15 mouse cellular contexts compared by ENCODE assay signal in genomic region chr2:120008672-120009071, GRCm38 (mm10). TPM values are rescaled to one million over a fixed set of nuclear protein-coding genes. Genes with fewer than 3 reads are reported as not detected.
DNase-seq lines count a peak whose midpoint lies in the region; ATAC-seq and TF ChIP-seq lines count a peak whose summit lies in the region.
"Had no signal": no experiment of that assay in that cellular context is flagged by ENCODE, and none has a peak within 500 bp of the region (broad histone marks: within the 10 kb centered on the region; RNA-seq: fewer than 3 reads in every experiment).

No protein-coding gene starts in this region.

- DNase-seq in embryo, embryonic 10 days (ENCODE audit: low spot score), result peak; percentile 32
- no peak for DNase-seq in embryo, embryonic 9.5 days (ENCODE audit: extremely low spot score)
- no peak for DNase-seq in kidney, adult 8-10 months
- DNase-seq in liver, adult 2 months (ENCODE audit: extremely low read depth, low read depth, low spot score), result peak; percentile 30
- no peak for DNase-seq in left cerebral cortex, adult 18-20 months (ENCODE audit: low spot score in 2 of 2)
- DNase-seq in adrenal gland, postnatal 4 days (ENCODE audit: low spot score in 2 of 2), result no peak
- DNase-seq: cerebellum, postnatal 25 days; retina, postnatal 1 day; thymus, adult 2 months had no signal

- H3K9me3 ChIP-seq in kidney, embryonic 15.5 days (replicated peaks), result no peaks in the 10 kb centered on the region
- H3K9me3 ChIP-seq: G1E; limb, embryonic 13.5 days; midbrain, embryonic 10.5 days had no signal

- ATAC-seq in kidney, embryonic 15.5 days (replicated peaks; ENCODE audit: low FRiP score), result no peak
- ATAC-seq in megakaryocyte, adult 5-6 weeks (ENCODE audit: poor library complexity, severe bottlenecking), result peak; percentile 93
- ATAC-seq: hindbrain, postnatal 0 days had no signal

- TF ChIP-seq POLR2A in liver, adult 2 months (IDR thresholded peaks at IDR 0.05; ENCODE audit: extremely low read depth, insufficient read depth, low read length), result no peak

- no peak for TF ChIP-seq CTCF in liver, adult 2 months (IDR thresholded peaks at IDR 0.05; ENCODE audit: low read depth, low read length)

- H3K27ac ChIP-seq in kidney, embryonic 15.5 days, result peak overlapping the region; percentile 14; the same call in 1 of the 2 replicates
- H3K27ac ChIP-seq in liver, adult 2 months (replicated peaks; ENCODE audit: insufficient read depth, low read depth, low read length), result no peak overlapping the region
- H3K27ac ChIP-seq: hindbrain, postnatal 0 days; limb, embryonic 13.5 days; midbrain, embryonic 10.5 days had no signal

- no peaks in the 10 kb centered on the region for H3K79me2 ChIP-seq in liver, adult 2 months (ENCODE audit: control insufficient read depth, insufficient read depth, low read length)

- 22% methylated on average over 4 of the region's 4 CpGs for WGBS in kidney, embryonic 15.5 days
- WGBS in liver, adult 2 months, result 33% methylated on average over 4 of the region's 4 CpGs

- H3K9ac ChIP-seq in kidney, embryonic 15.5 days, result no peak overlapping the region
- no peak overlapping the region for H3K9ac ChIP-seq in liver, adult 2 months (ENCODE audit: low read depth, low read length)
- H3K9ac ChIP-seq: limb, embryonic 13.5 days had no signal

- H3K4me1 ChIP-seq in kidney, embryonic 15.5 days, result 0 out of 2 replicates have a peak, but pooled peaks cover 7% of the 10 kb centered on the region
- no peaks in the 10 kb centered on the region; the same call in 1 of the 2 replicates for H3K4me1 ChIP-seq in liver, adult 2 months (ENCODE audit: control insufficient read depth, insufficient read depth, low read length)
- H3K4me1 ChIP-seq: limb, embryonic 13.5 days; midbrain, embryonic 10.5 days had no signal

- H3K36me3 ChIP-seq in kidney, embryonic 15.5 days, result peaks cover 16% of the 10 kb centered on the region; the same call in 1 of the 2 replicates
- no peaks in the 10 kb centered on the region for H3K36me3 ChIP-seq in liver, adult 2 months (ENCODE audit: control insufficient read depth, insufficient read depth, low read length)

- H3K27me3 ChIP-seq in kidney, embryonic 15.5 days, result no peaks in the 10 kb centered on the region
- no peaks in the 10 kb centered on the region for H3K27me3 ChIP-seq in liver, adult 2 months (ENCODE audit: control insufficient read depth, insufficient read depth, low read length)
- H3K27me3 ChIP-seq: limb, embryonic 13.5 days had no signal

- H3K4me3 ChIP-seq in kidney, embryonic 15.5 days (replicated peaks), result no peak overlapping the region
- no peak overlapping the region for H3K4me3 ChIP-seq in liver, adult 2 months (ENCODE audit: insufficient read depth, low read depth, low read length)
- H3K4me3 ChIP-seq: limb, embryonic 13.5 days; midbrain, embryonic 10.5 days had no signal

- H3K4me2 ChIP-seq in kidney, embryonic 15.5 days, result no peak overlapping the region
- H3K4me2 ChIP-seq: limb, embryonic 13.5 days had no signal

RNA-seq across cellular contexts. Expression of gene Jmjd7, which starts 18.6 kb away (rescaled TPM):
- 19.4 and 21.9 TPM in 2 replicates for polyA plus RNA-seq in kidney, embryonic 15.5 days (2015; fragmentation: Nextera tagmentation; extraction: Ambion mirVana)
- 1.7 and 2.8 TPM in 2 replicates for total RNA-seq in liver, adult 2 months (2014; rRNA removed)
- 4.6 and 6.5 TPM in 2 replicates for polyA plus RNA-seq in liver, adult 2 months (2012; rRNA removed)
- total RNA-seq in megakaryocyte, adult 5-6 weeks (2015), result 4.5 and 8.0 TPM in 2 replicates
- total RNA-seq in megakaryocyte, adult 5-6 weeks (2017), result 2.3 and 5.4 TPM in 2 replicates
- 1 to 10 TPM; 4.2 to 5.1 TPM for total RNA-seq in left cerebral cortex, adult 18-20 months (2021)
- 10 to 100 TPM; 15.0 to 16.8 TPM for total RNA-seq in adrenal gland, postnatal 4 days (2021)

RNA-seq across cellular contexts. Expression of gene Gm28042, which starts 18.6 kb away (rescaled TPM):
- 2.9 and 3.3 TPM in 2 replicates for polyA plus RNA-seq in kidney, embryonic 15.5 days (2015; fragmentation: Nextera tagmentation; extraction: Ambion mirVana)
- total RNA-seq in liver, adult 2 months (2014; rRNA removed), result 0.13 and 1.5 TPM in 2 replicates
- polyA plus RNA-seq in liver, adult 2 months (2012; rRNA removed), result 0.91 and 1.8 TPM in 2 replicates
- total RNA-seq in megakaryocyte, adult 5-6 weeks (2015), result 0.80 and 1.7 TPM in 2 replicates
- 0.15 and 0.37 TPM in 2 replicates for total RNA-seq in megakaryocyte, adult 5-6 weeks (2017)
- 1 to 10 TPM in 1 of 2 experiments, not detected in 1; 1.3 TPM for total RNA-seq in left cerebral cortex, adult 18-20 months (2021)
- 1 to 10 TPM; 1.5 to 4.2 TPM for total RNA-seq in adrenal gland, postnatal 4 days (2021)

RNA-seq across cellular contexts. Expression of gene Pla2g4b, which starts 24.5 kb away (rescaled TPM):
- polyA plus RNA-seq in kidney, embryonic 15.5 days (2015; fragmentation: Nextera tagmentation; extraction: Ambion mirVana), result 1.8 and 2.6 TPM in 2 replicates
- total RNA-seq in liver, adult 2 months (2014; rRNA removed), result 0.37 and 1.7 TPM in 2 replicates
- polyA plus RNA-seq in liver, adult 2 months (2012; rRNA removed), result 2.0 and 2.4 TPM in 2 replicates
- total RNA-seq in megakaryocyte, adult 5-6 weeks (2015), result 0.43 and 1.3 TPM in 2 replicates
- total RNA-seq in megakaryocyte, adult 5-6 weeks (2017), result 0.12 and 0.66 TPM in 2 replicates
- total RNA-seq in left cerebral cortex, adult 18-20 months (2021), result 1 to 10 TPM; 3.2 to 3.3 TPM
- total RNA-seq in adrenal gland, postnatal 4 days (2021), result 1 to 10 TPM; 3.6 to 3.7 TPM

RNA-seq across cellular contexts. Expression of gene Mapkbp1, which starts 36.2 kb away (rescaled TPM):
- 3.3 and 4.0 TPM in 2 replicates for polyA plus RNA-seq in kidney, embryonic 15.5 days (2015; fragmentation: Nextera tagmentation; extraction: Ambion mirVana)
- 2.9 and 3.3 TPM in 2 replicates for total RNA-seq in liver, adult 2 months (2014; rRNA removed)
- polyA plus RNA-seq in liver, adult 2 months (2012; rRNA removed), result 2.2 and 4.6 TPM in 2 replicates
- total RNA-seq in megakaryocyte, adult 5-6 weeks (2015), result 2.1 and 3.3 TPM in 2 replicates
- total RNA-seq in megakaryocyte, adult 5-6 weeks (2017), result 2.6 and 2.8 TPM in 2 replicates
- total RNA-seq in left cerebral cortex, adult 18-20 months (2021), result 10 to 100 TPM; 44.9 to 45.1 TPM
- 10 to 100 TPM; 25.3 to 27.2 TPM for total RNA-seq in adrenal gland, postnatal 4 days (2021)

Comparison
In these comparisons a context has a peak if more than half of its experiments do, and no peak if none do; other contexts are left out.
1. DNase-seq: peak in embryo, embryonic 10 days (single experiment) and liver, adult 2 months (single experiment); none in embryo, embryonic 9.5 days (single experiment), kidney, adult 8-10 months (0 of 2), left cerebral cortex, adult 18-20 months (0 of 2) and adrenal gland, postnatal 4 days (0 of 2).